Mouse (Mus musculus) neutrophil, adult 59 days (primary cell): ENCODE measurements around the gene Lrrc30. TPM values are rescaled to one million over a fixed set of nuclear protein-coding genes. Genes with fewer than 3 reads are reported as not detected.

Experiments
- total RNA-seq, 2 experiments: library from RNA; stranded (reverse); gene quantifications; 1 replicate in 1 of 2; 2 replicates in 1 of 2; pipeline ENCODE4 v1.2.4; 2023

The Lrrc30 gene
- not detected for total RNA-seq

DNA sequence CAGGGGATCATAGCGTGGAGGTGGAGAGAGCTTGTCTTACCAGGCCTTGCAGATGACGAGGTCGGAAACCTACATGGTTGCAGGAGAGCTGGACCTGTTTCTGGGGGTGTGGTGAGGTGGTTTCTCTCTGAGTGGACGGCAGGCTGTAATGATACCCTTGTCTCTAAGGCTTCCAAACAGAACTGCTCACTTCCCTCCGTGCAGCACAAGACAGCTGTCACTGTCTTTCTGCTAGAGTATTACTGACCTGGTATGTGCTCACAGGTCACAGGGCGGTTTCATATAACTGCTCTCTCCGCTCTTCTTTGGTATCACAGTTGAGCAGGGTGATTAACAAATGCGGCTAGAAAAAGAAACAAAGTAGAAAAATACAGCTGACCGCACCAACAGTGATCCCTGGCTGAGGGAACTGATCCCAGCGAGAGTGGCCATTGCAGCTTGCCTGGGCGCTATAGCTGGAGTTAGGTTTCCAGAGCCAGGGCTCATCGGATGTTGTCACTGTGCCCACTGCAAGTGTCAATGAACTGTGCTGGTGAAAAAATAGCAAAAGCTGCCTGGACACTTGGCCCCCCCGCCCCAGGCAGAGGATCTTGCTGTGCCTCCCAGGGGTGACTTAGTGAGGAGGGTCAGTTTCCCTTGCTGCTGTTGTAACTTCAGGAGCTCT lies at the start of gene Lrrc30:
Lrrc30 (minus strand) TSS at position 48 of the 664 bp plus-strand sequence.

Other genes with a start within 250 kb of the Lrrc30 start
- gene Lama1, start 64.5 kb upstream of the Lrrc30 start, total RNA-seq, result not detected